Mouse (Mus musculus): Measurements from ENCODE around the gene Gch1. TPM values are rescaled to one million over a fixed set of nuclear protein-coding genes. Genes with fewer than 3 reads are reported as not detected.

Gch1 gene
- polyA plus RNA-seq, 1 experiment, result 15.5 TPM

- DNase-seq, result no peak
- no peaks in the 10 kb centered on the region for H3K36me3 ChIP-seq (ENCODE audit: control insufficient read depth, insufficient read depth, low read length)
- 89% methylated on average over 6 of the region's 6 CpGs for WGBS
- H3K4me1 ChIP-seq (replicated peaks; ENCODE audit: control insufficient read depth, insufficient read depth, low read length), result 0 out of 2 replicates have a peak, but pooled peaks cover 2% of the 10 kb centered on the region
- no peak overlapping the region for H3K4me3 ChIP-seq (ENCODE audit: control insufficient read depth, insufficient read depth, low read length)
- no peak overlapping the region for H3K27ac ChIP-seq (ENCODE audit: control insufficient read depth, insufficient read depth, low read length)
- no peak for TF ChIP-seq CTCF (IDR thresholded peaks at IDR 0.05; ENCODE audit: borderline replicate concordance, control insufficient read depth, extremely low read depth, insufficient read depth, low read length, poor library complexity)
- TF ChIP-seq POLR2A (IDR thresholded peaks at IDR 0.05; ENCODE audit: control insufficient read depth, extremely low read depth, insufficient read depth, low read length, poor library complexity), result no peak
- no peaks in the 10 kb centered on the region for H3K27me3 ChIP-seq (ENCODE audit: control insufficient read depth, insufficient read depth, low read length)
Measured at GRCm38 (mm10) chr14:47193506-47193905, 4.3 kb upstream of the Gch1 start.

- no peak overlapping the region for H3K27ac ChIP-seq (ENCODE audit: control insufficient read depth, insufficient read depth, low read length)
- no peak for DNase-seq
- no peaks in the 10 kb centered on the region for H3K27me3 ChIP-seq (ENCODE audit: control insufficient read depth, insufficient read depth, low read length)
- WGBS, result 90% methylated on average over 5 of the region's 5 CpGs
- peaks cover 5% of the 10 kb centered on the region for H3K4me1 ChIP-seq (replicated peaks; ENCODE audit: control insufficient read depth, insufficient read depth, low read length)
- TF ChIP-seq CTCF (IDR thresholded peaks at IDR 0.05; ENCODE audit: borderline replicate concordance, control insufficient read depth, extremely low read depth, insufficient read depth, low read length, poor library complexity) (no peak), POLR2A (IDR thresholded peaks at IDR 0.05; ENCODE audit: control insufficient read depth, extremely low read depth, insufficient read depth, low read length, poor library complexity) (no peak)
- no peak overlapping the region for H3K4me3 ChIP-seq (ENCODE audit: control insufficient read depth, insufficient read depth, low read length)
- no peaks in the 10 kb centered on the region for H3K36me3 ChIP-seq (ENCODE audit: control insufficient read depth, insufficient read depth, low read length)
Measured at GRCm38 (mm10) chr14:47191861-47192260, 2.6 kb upstream of the Gch1 start.

- Histone ChIP-seq H3K27me3 (ENCODE audit: control insufficient read depth, insufficient read depth, low read length) (no peaks in the 10 kb centered on the region), H3K4me3 (ENCODE audit: control insufficient read depth, insufficient read depth, low read length) (no peak overlapping the region), H3K4me1 (replicated peaks; ENCODE audit: control insufficient read depth, insufficient read depth, low read length) (peaks cover 5% of the 10 kb centered on the region), H3K36me3 (ENCODE audit: control insufficient read depth, insufficient read depth, low read length) (no peaks in the 10 kb centered on the region), H3K27ac (ENCODE audit: control insufficient read depth, insufficient read depth, low read length) (no peak overlapping the region)
- WGBS, result 93% methylated on average over 4 of the region's 4 CpGs
- no peak for DNase-seq
- TF ChIP-seq CTCF (IDR thresholded peaks at IDR 0.05; ENCODE audit: borderline replicate concordance, control insufficient read depth, extremely low read depth, insufficient read depth, low read length, poor library complexity), result no peak
- TF ChIP-seq POLR2A (IDR thresholded peaks at IDR 0.05; ENCODE audit: control insufficient read depth, extremely low read depth, insufficient read depth, low read length, poor library complexity), result no peak
Measured at GRCm38 (mm10) chr14:47190626-47191025, 1.4 kb upstream of the Gch1 start.

- peaks cover 5% of the 10 kb centered on the region for H3K4me1 ChIP-seq (replicated peaks; ENCODE audit: control insufficient read depth, insufficient read depth, low read length)
- H3K4me3 ChIP-seq (ENCODE audit: control insufficient read depth, insufficient read depth, low read length), result peak overlapping the region; percentile 70
- H3K36me3 ChIP-seq (ENCODE audit: control insufficient read depth, insufficient read depth, low read length), result no peaks in the 10 kb centered on the region
- TF ChIP-seq POLR2A (IDR thresholded peaks at IDR 0.05; ENCODE audit: control insufficient read depth, extremely low read depth, insufficient read depth, low read length, poor library complexity), result no peak
- TF ChIP-seq CTCF (IDR thresholded peaks at IDR 0.05; ENCODE audit: borderline replicate concordance, control insufficient read depth, extremely low read depth, insufficient read depth, low read length, poor library complexity), result no peak
- no peaks in the 10 kb centered on the region for H3K27me3 ChIP-seq (ENCODE audit: control insufficient read depth, insufficient read depth, low read length)
- no peak for DNase-seq
- 11% methylated on average over 8 of the region's 8 CpGs for WGBS
- H3K27ac ChIP-seq (ENCODE audit: control insufficient read depth, insufficient read depth, low read length), result no peak overlapping the region
Measured at GRCm38 (mm10) chr14:47189635-47189955, 382 bp upstream of the Gch1 start.

- Histone ChIP-seq H3K27ac (ENCODE audit: control insufficient read depth, insufficient read depth, low read length) (no peak overlapping the region), H3K36me3 (ENCODE audit: control insufficient read depth, insufficient read depth, low read length) (no peaks in the 10 kb centered on the region), H3K4me3 (ENCODE audit: control insufficient read depth, insufficient read depth, low read length) (peak overlapping the region; percentile 70), H3K27me3 (ENCODE audit: control insufficient read depth, insufficient read depth, low read length) (no peaks in the 10 kb centered on the region), H3K4me1 (replicated peaks; ENCODE audit: control insufficient read depth, insufficient read depth, low read length) (peaks cover 3% of the 10 kb centered on the region)
- DNase-seq, result no peak
- TF ChIP-seq POLR2A (IDR thresholded peaks at IDR 0.05; ENCODE audit: control insufficient read depth, extremely low read depth, insufficient read depth, low read length, poor library complexity) (no peak), CTCF (IDR thresholded peaks at IDR 0.05; ENCODE audit: borderline replicate concordance, control insufficient read depth, extremely low read depth, insufficient read depth, low read length, poor library complexity) (no peak)
- WGBS, result 1% methylated on average over 16 of the region's 16 CpGs
Measured at GRCm38 (mm10) chr14:47188475-47188847, 752 bp downstream of the Gch1 start.

- TF ChIP-seq CTCF (IDR thresholded peaks at IDR 0.05; ENCODE audit: borderline replicate concordance, control insufficient read depth, extremely low read depth, insufficient read depth, low read length, poor library complexity) (no peak), POLR2A (IDR thresholded peaks at IDR 0.05; ENCODE audit: control insufficient read depth, extremely low read depth, insufficient read depth, low read length, poor library complexity) (no peak)
- Histone ChIP-seq H3K36me3 (ENCODE audit: control insufficient read depth, insufficient read depth, low read length) (no peaks in the 10 kb centered on the region), H3K27me3 (ENCODE audit: control insufficient read depth, insufficient read depth, low read length) (no peaks in the 10 kb centered on the region), H3K27ac (ENCODE audit: control insufficient read depth, insufficient read depth, low read length) (no peak overlapping the region), H3K4me1 (replicated peaks; ENCODE audit: control insufficient read depth, insufficient read depth, low read length) (peaks cover 3% of the 10 kb centered on the region), H3K4me3 (ENCODE audit: control insufficient read depth, insufficient read depth, low read length) (peak overlapping the region; percentile 29)
- peak; percentile 48 for DNase-seq
- WGBS, result 6% methylated on average over 12 of the region's 12 CpGs
Measured at GRCm38 (mm10) chr14:47187666-47188360, 1.4 kb downstream of the Gch1 start.

- 72% methylated on average over 1 of the region's 1 CpGs for WGBS
- Histone ChIP-seq H3K27ac (ENCODE audit: control insufficient read depth, insufficient read depth, low read length) (no peak overlapping the region), H3K36me3 (ENCODE audit: control insufficient read depth, insufficient read depth, low read length) (no peaks in the 10 kb centered on the region), H3K4me1 (replicated peaks; ENCODE audit: control insufficient read depth, insufficient read depth, low read length) (peaks cover 3% of the 10 kb centered on the region), H3K27me3 (ENCODE audit: control insufficient read depth, insufficient read depth, low read length) (no peaks in the 10 kb centered on the region), H3K4me3 (ENCODE audit: control insufficient read depth, insufficient read depth, low read length) (no peak overlapping the region)
- no peak for DNase-seq
- TF ChIP-seq CTCF (IDR thresholded peaks at IDR 0.05; ENCODE audit: borderline replicate concordance, control insufficient read depth, extremely low read depth, insufficient read depth, low read length, poor library complexity) (no peak), POLR2A (IDR thresholded peaks at IDR 0.05; ENCODE audit: control insufficient read depth, extremely low read depth, insufficient read depth, low read length, poor library complexity) (no peak)
Measured at GRCm38 (mm10) chr14:47187261-47187660, 2.0 kb downstream of the Gch1 start.

All from thymus, adult 2 months (tissue).